Mouse (Mus musculus) hindbrain, embryonic 14.5 days (tissue): ENCODE measurements around the gene Eif4a1. TPM values are rescaled to one million over a fixed set of nuclear protein-coding genes. Genes with fewer than 3 reads are reported as not detected.

Experiments
- ATAC-seq: fragments of 200-750 bp; cut with Nextera tagmentation; 2 replicates; pipeline ENCODE4 v1.8.0; 2017; ENCODE audit warnings: moderate number of reproducible peaks, mild to moderate bottlenecking, moderate TSS enrichment, moderate library complexity; ENCODE audit not compliant: low FRiP score
- DNase-seq: peaks from one replicate; pipeline ENCODE4 v3.0.0-alpha.2; 2015; ENCODE audit warnings: low spot score
- H3K27ac ChIP-seq: fragments of 300-500 bp; sonication (generic); 2 replicates; pipeline ENCODE4 v1.5.1; 2014; ENCODE audit warnings: mild to moderate bottlenecking, moderate library complexity
- H3K27me3 ChIP-seq: fragments of 300-500 bp; sonication (generic); 2 replicates; pipeline ENCODE4 v1.6.1; 2014; ENCODE audit warnings: mild to moderate bottlenecking, low read length, mixed read lengths; ENCODE audit not compliant: control insufficient read depth, insufficient read depth
- H3K36me3 ChIP-seq: fragments of 300-500 bp; sonication (generic); replicated peaks from 2 replicates; pipeline ENCODE4 v1.6.1; 2014; ENCODE audit not compliant: control insufficient read depth, insufficient read depth
- H3K4me1 ChIP-seq: fragments of 300-500 bp; sonication (generic); replicated peaks from 2 replicates; pipeline ENCODE4 v1.6.1; 2014; ENCODE audit warnings: antibody characterized with exemption, low read length, mixed read lengths; ENCODE audit not compliant: control insufficient read depth, insufficient read depth
- H3K4me2 ChIP-seq: fragments of 300-500 bp; sonication (generic); replicated peaks from 2 replicates; pipeline ENCODE4 v1.6.1; 2014; ENCODE audit warnings: mild to moderate bottlenecking, moderate library complexity
- H3K4me3 ChIP-seq: fragments of 300-500 bp; sonication (generic); replicated peaks from 2 replicates; pipeline ENCODE4 v1.5.1; 2014; ENCODE audit warnings: mild to moderate bottlenecking, low read length
- H3K9ac ChIP-seq: fragments of 300-500 bp; sonication (generic); 2 replicates; pipeline ENCODE4 v1.6.1; 2014
- H3K9me3 ChIP-seq: fragments of 300-500 bp; sonication (generic); 2 replicates; pipeline ENCODE4 v1.6.1; 2016; ENCODE audit warnings: low read length; ENCODE audit not compliant: control insufficient read depth
- WGBS: fragments of 180-500 bp; shearing (Covaris S2); extraction: QIAGEN DNeasy Blood & Tissue Kit; methylation state at CpG from one replicate; pipeline ENCODE4 v1.1.7; 2014; 5-methylcytosine and 5-hydroxymethylcytosine counted together
- microRNA counts: library from miRNA; unstranded; fragments of <30 nt; microRNA quantifications from one replicate; lab custom pipeline; 2016
- microRNA-seq: library from miRNA; unstranded; fragments of <30 nt; microRNA quantifications from one replicate; pipeline ENCODE4, GENCODE M21; 2016
- polyA plus RNA-seq: library from polyadenylated mRNA; unstranded; fragments of >200 nt; fragmentation: Nextera tagmentation; extraction: Ambion mirVana; gene quantifications from 2 replicates; pipeline ENCODE4 v1.2.1, GENCODE M21; 2014

The Eif4a1 gene
- polyA plus RNA-seq, 1 experiment from 2014 or later, result 559 TPM

DNA sequence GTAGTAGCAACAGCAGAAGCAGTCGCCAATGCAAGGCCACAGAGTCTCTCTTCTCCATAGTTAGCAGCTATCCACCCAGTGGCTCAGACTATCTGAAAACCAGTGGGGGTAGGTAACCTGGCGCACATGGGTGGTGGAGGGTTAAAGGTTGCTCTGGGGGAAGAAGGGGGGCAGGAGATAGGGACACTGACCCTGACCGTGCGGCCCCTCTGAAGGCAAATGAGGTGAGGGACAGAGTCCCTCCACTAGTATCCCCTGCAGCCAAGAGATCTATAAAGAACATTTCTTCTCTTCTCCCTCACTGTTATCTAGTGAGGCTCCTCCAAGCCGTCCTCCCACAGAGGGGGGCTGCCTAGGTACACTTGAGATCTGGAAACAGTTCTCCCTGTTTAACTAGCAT is 54.4 kb downstream of the Eif4a1 start, which contains the start of gene Shbg:
Gene Shbg (minus strand): TSS at position 101 of the 400 bp plus-strand sequence.
- H3K9ac ChIP-seq, result no peak within 1 kb of the TSS
- WGBS, result 73% methylated on average over 5 of the region's 5 CpGs

More for the DNA sequence above, 54.4 kb downstream of the Eif4a1 start, which contains the start of gene Shbg:
- no peak within 1 kb of the TSS for H3K27ac ChIP-seq
- H3K9me3 ChIP-seq, result no peaks in the 10 kb centered on the region
- DNase-seq, result no peak
- H3K4me3 ChIP-seq, result no peak within 1 kb of the TSS
- H3K4me1 ChIP-seq, result peaks cover 12% of the 10 kb centered on the region; the same call in 1 of the 2 replicates
- no peak for ATAC-seq
- H3K4me2 ChIP-seq, result no peak within 1 kb of the TSS
- H3K36me3 ChIP-seq, result no peaks in the 10 kb centered on the region
- no peaks in the 10 kb centered on the region for H3K27me3 ChIP-seq

MicroRNA genes within 50 kb of the gene (microRNA counts, 519-probe panel; counts per million panel counts)
- not detected for microRNA mmu-miR-1934 (lab: Ali Mortazavi, UCI)
- microRNA mmu-miR-467f (lab: Ali Mortazavi, UCI), result 1,652 counts per million, percentile 3 among the panel's probes with 10 or more counts

Small RNA genes lying within 50 kb of the gene (microRNA-seq; reads per million reads assigned to microRNA genes)
- gene Mir1934, result 1.8 reads per million, percentile 5 among the genes with 10 or more reads in this experiment
- not detected for gene Mir467f

Other genes with a start within 250 kb of the Eif4a1 start
- 4.8 and 4.9 TPM in 2 replicates for gene Dnah2, start 123.3 kb downstream of the Eif4a1 start, polyA plus RNA-seq
- gene Efnb3, start 112.2 kb downstream of the Eif4a1 start, polyA plus RNA-seq, result 39.9 and 40.8 TPM in 2 replicates
- gene Wrap53, start 92.2 kb downstream of the Eif4a1 start, polyA plus RNA-seq, result 15.6 and 16.8 TPM in 2 replicates
- 55.7 TPM in 2 replicates for gene Trp53, start 92.1 kb downstream of the Eif4a1 start, polyA plus RNA-seq
- gene Atp1b2, start 66.5 kb downstream of the Eif4a1 start, polyA plus RNA-seq, result 72.1 and 94.2 TPM in 2 replicates
- not detected in 2 replicates for gene Shbg, start 54.5 kb downstream of the Eif4a1 start, polyA plus RNA-seq
- 16.9 and 24.5 TPM in 2 replicates for gene Sat2, start 50.4 kb downstream of the Eif4a1 start, polyA plus RNA-seq
- 27.9 and 35.1 TPM in 2 replicates for gene Fxr2, start 39.4 kb downstream of the Eif4a1 start, polyA plus RNA-seq
- not detected in 2 replicates for gene Sox15, start 17.1 kb downstream of the Eif4a1 start, polyA plus RNA-seq
- gene Mpdu1, start 9.8 kb downstream of the Eif4a1 start, polyA plus RNA-seq, result 47.4 and 63.7 TPM in 2 replicates
- 8.0 and 10.3 TPM in 2 replicates for gene Cd68, start 6.3 kb downstream of the Eif4a1 start, polyA plus RNA-seq
- gene Senp3, start 9.7 kb upstream of the Eif4a1 start, polyA plus RNA-seq, result 96.2 and 99.2 TPM in 2 replicates
- gene Tnfsf13, start 13.4 kb upstream of the Eif4a1 start, polyA plus RNA-seq, result 0.20 and 0.55 TPM in 2 replicates
- 4.2 and 5.0 TPM in 2 replicates for gene Tnfsf12, start 23.4 kb upstream of the Eif4a1 start, polyA plus RNA-seq
- gene Tnfsfm13, start 23.7 kb upstream of the Eif4a1 start, polyA plus RNA-seq, result 1.1 and 2.6 TPM in 2 replicates
- 24.3 and 26.9 TPM in 2 replicates for gene Polr2a, start 86.2 kb upstream of the Eif4a1 start, polyA plus RNA-seq
- 0.27 and 0.39 TPM in 2 replicates for gene Slc35g3, start 89.5 kb upstream of the Eif4a1 start, polyA plus RNA-seq
- 4.6 TPM in 2 replicates for gene Zbtb4, start 93.5 kb upstream of the Eif4a1 start, polyA plus RNA-seq
- 1.4 and 1.6 TPM in 2 replicates for gene Chrnb1, start 123.5 kb upstream of the Eif4a1 start, polyA plus RNA-seq
- 4.3 TPM in 2 replicates for gene Fgf11, start 129.4 kb upstream of the Eif4a1 start, polyA plus RNA-seq
- 0.90 and 1.9 TPM in 2 replicates for gene Tmem102, start 133.2 kb upstream of the Eif4a1 start, polyA plus RNA-seq
- gene Gm39566, start 142.9 kb upstream of the Eif4a1 start, polyA plus RNA-seq, result not detected in 2 replicates
- not detected in 2 replicates for gene Spem2, start 146.0 kb upstream of the Eif4a1 start, polyA plus RNA-seq
- 0.40 and 0.44 TPM in 2 replicates for gene Spem1, start 149.8 kb upstream of the Eif4a1 start, polyA plus RNA-seq
- gene Nlgn2, start 165.4 kb upstream of the Eif4a1 start, polyA plus RNA-seq, result 22.3 and 24.7 TPM in 2 replicates
- gene Tmem256, start 166.1 kb upstream of the Eif4a1 start, polyA plus RNA-seq, result 321 and 409 TPM in 2 replicates
- 39.3 and 39.8 TPM in 2 replicates for gene Plscr3, start 174.0 kb upstream of the Eif4a1 start, polyA plus RNA-seq
- not detected in 2 replicates for gene Tnk1, start 186.3 kb upstream of the Eif4a1 start, polyA plus RNA-seq
- not detected in 2 replicates for gene Tmem95, start 205.6 kb upstream of the Eif4a1 start, polyA plus RNA-seq
- 2.2 and 2.3 TPM in 2 replicates for gene Kctd11, start 209.0 kb upstream of the Eif4a1 start, polyA plus RNA-seq
- gene Acap1, start 223.1 kb upstream of the Eif4a1 start, polyA plus RNA-seq, result 0.20 and 0.33 TPM in 2 replicates
- gene 2810408A11Rik, start 228.6 kb upstream of the Eif4a1 start, polyA plus RNA-seq, result 5.4 and 7.6 TPM in 2 replicates
- 25.6 and 28.1 TPM in 2 replicates for gene Neurl4, start 228.6 kb upstream of the Eif4a1 start, polyA plus RNA-seq
- 50.4 and 56.5 TPM in 2 replicates for gene Gps2, start 241.5 kb upstream of the Eif4a1 start, polyA plus RNA-seq
- 1,061 and 1,077 TPM in 2 replicates for gene Eif5a, start 249.5 kb upstream of the Eif4a1 start, polyA plus RNA-seq